Mouse (Mus musculus) heart, embryonic 10.5 days (tissue): ENCODE measurements around the gene Rragd. TPM values are rescaled to one million over a fixed set of nuclear protein-coding genes. Genes with fewer than 3 reads are reported as not detected.

Experiments
- DNase-seq: peaks from one replicate; pipeline ENCODE4 v3.0.0-alpha.2; 2017; ENCODE audit warnings: low spot score
- H3K27ac ChIP-seq: fragments of 300-500 bp; sonication (generic); 2 replicates; pipeline ENCODE4 v1.5.1; 2016; ENCODE audit warnings: mild to moderate bottlenecking
- H3K27me3 ChIP-seq: fragments of 300-500 bp; sonication (generic); 2 replicates; pipeline ENCODE4 v1.6.1; 2016; ENCODE audit warnings: mild to moderate bottlenecking; ENCODE audit not compliant: poor library complexity, insufficient read depth, severe bottlenecking
- H3K36me3 ChIP-seq: fragments of 300-500 bp; sonication (generic); 2 replicates; pipeline ENCODE4 v1.6.1; 2016; ENCODE audit warnings: mild to moderate bottlenecking, moderate library complexity
- H3K4me1 ChIP-seq: fragments of 300-500 bp; sonication (generic); 2 replicates; pipeline ENCODE4 v1.6.1; 2016; ENCODE audit warnings: mild to moderate bottlenecking
- H3K4me3 ChIP-seq: fragments of 300-500 bp; sonication (generic); 2 replicates; pipeline ENCODE4 v1.5.1; 2016; ENCODE audit warnings: mild to moderate bottlenecking, moderate library complexity
- H3K9me3 ChIP-seq: fragments of 300-500 bp; sonication (generic); 2 replicates; pipeline ENCODE4 v1.6.1; 2016; ENCODE audit warnings: mild to moderate bottlenecking, moderate library complexity
- WGBS: fragments of 180-500 bp; shearing (Covaris S2); methylation state at CpG from one replicate; pipeline ENCODE4 v1.1.7; 2016; 5-methylcytosine and 5-hydroxymethylcytosine counted together
- polyA plus RNA-seq: library from polyadenylated mRNA; unstranded; fragments of >200 nt; fragmentation: Nextera tagmentation; extraction: Ambion mirVana; gene quantifications from 2 replicates; pipeline ENCODE4 v1.2.1, GENCODE M21; 2016

Gene Rragd
- 39.2 and 56.0 TPM in 2 replicates for polyA plus RNA-seq

GRCm38 (mm10) chr4:32982716-32983175, at the start of gene Rragd:
TSS of gene Rragd (plus strand) at chr4:32983037.
- Histone ChIP-seq H3K36me3 (no peaks in the 10 kb centered on the region), H3K4me1 (peaks cover 50% of the 10 kb centered on the region), H3K27me3 (no peaks in the 10 kb centered on the region), H3K4me3 (peak within 1 kb of the TSS; percentile 97), H3K27ac (peak within 1 kb of the TSS; percentile 99), H3K9me3 (no peaks in the 10 kb centered on the region)
- WGBS = under 1% methylated on average over 18 of the region's 18 CpGs
- peak; percentile 90 for DNase-seq

GRCm38 (mm10) chr4:32936762-32937341, 46.0 kb upstream of the Rragd start:
- Histone ChIP-seq H3K4me3 (peak overlapping the region; percentile 32), H3K4me1 (peaks cover 22% of the 10 kb centered on the region), H3K9me3 (no peaks in the 10 kb centered on the region), H3K27ac (peak overlapping the region; percentile 75), H3K36me3 (no peaks in the 10 kb centered on the region), H3K27me3 (no peaks in the 10 kb centered on the region)
- no peak for DNase-seq
- 11% methylated on average over 9 of the region's 9 CpGs for WGBS

- no peaks in the 10 kb centered on the region for H3K27me3 ChIP-seq
- H3K4me3 ChIP-seq = no peak overlapping the region
- 46% methylated on average over 4 of the region's 4 CpGs for WGBS
- no peak overlapping the region for H3K27ac ChIP-seq
- H3K36me3 ChIP-seq = no peaks in the 10 kb centered on the region
- no peak for DNase-seq
- H3K4me1 ChIP-seq = peaks cover 17% of the 10 kb centered on the region
- no peaks in the 10 kb centered on the region for H3K9me3 ChIP-seq
These were observed 43.3 kb upstream of the Rragd start for GRCm38 (mm10) chr4:32939521-32939920.

- no peak overlapping the region for H3K4me3 ChIP-seq
- 76% methylated on average over 5 of the region's 5 CpGs for WGBS
- H3K36me3 ChIP-seq = no peaks in the 10 kb centered on the region
- H3K27me3 ChIP-seq = no peaks in the 10 kb centered on the region
- no peaks in the 10 kb centered on the region for H3K9me3 ChIP-seq
- H3K27ac ChIP-seq = no peak overlapping the region
- DNase-seq = no peak
- peaks cover 17% of the 10 kb centered on the region for H3K4me1 ChIP-seq
These were observed 42.9 kb upstream of the Rragd start for GRCm38 (mm10) chr4:32939964-32940363.

GRCm38 (mm10) chr4:32940984-32941383, 41.9 kb upstream of the Rragd start:
- Histone ChIP-seq H3K4me3 (no peak overlapping the region), H3K36me3 (no peaks in the 10 kb centered on the region), H3K4me1 (peaks cover 17% of the 10 kb centered on the region), H3K9me3 (no peaks in the 10 kb centered on the region), H3K27me3 (no peaks in the 10 kb centered on the region), H3K27ac (no peak overlapping the region)
- DNase-seq = no peak
- WGBS = 68% methylated on average over 4 of the region's 4 CpGs

- DNase-seq = peak; percentile 79
- peak overlapping the region; percentile 69 for H3K27ac ChIP-seq
- 26% methylated on average over 4 of the region's 4 CpGs for WGBS
These were observed 35.2 kb upstream of the Rragd start for GRCm38 (mm10) chr4:32947631-32948030.

GRCm38 (mm10) chr4:32948696-32949095, 34.1 kb upstream of the Rragd start:
- Histone ChIP-seq H3K4me3 (no peak overlapping the region), H3K27ac (no peak overlapping the region), H3K4me1 (peaks cover 26% of the 10 kb centered on the region), H3K36me3 (no peaks in the 10 kb centered on the region), H3K27me3 (peaks cover 7% of the 10 kb centered on the region; the same call in 1 of the 2 replicates), H3K9me3 (no peaks in the 10 kb centered on the region)
- no peak for DNase-seq
- 46% methylated on average over 10 of the region's 10 CpGs for WGBS

More at GRCm38 (mm10) chr4:32947631-32948030, 35.2 kb upstream of the Rragd start:
- Histone ChIP-seq H3K4me3 (peak overlapping the region; percentile 35; the same call in 1 of the 2 replicates), H3K4me1 (peaks cover 26% of the 10 kb centered on the region), H3K9me3 (no peaks in the 10 kb centered on the region), H3K27me3 (peaks cover 7% of the 10 kb centered on the region; the same call in 1 of the 2 replicates), H3K36me3 (no peaks in the 10 kb centered on the region)

- Histone ChIP-seq H3K36me3 (no peaks in the 10 kb centered on the region), H3K27ac (peak within 1 kb of the TSS; percentile 88), H3K4me3 (peak within 1 kb of the TSS; percentile 86), H3K4me1 (peaks cover 26% of the 10 kb centered on the region), H3K27me3 (peaks cover 7% of the 10 kb centered on the region; the same call in 1 of the 2 replicates), H3K9me3 (no peaks in the 10 kb centered on the region)
- DNase-seq = peak; percentile 94
- under 1% methylated on average over 66 of the region's 66 CpGs for WGBS
These were observed 32.3 kb upstream of the Rragd start, which contains the start of gene Ankrd6 for GRCm38 (mm10) chr4:32950356-32951034. TSS of gene Ankrd6 (minus strand) at chr4:32950841.

GRCm38 (mm10) chr4:32951035-32951940, 31.5 kb upstream of the Rragd start:
- no peak for DNase-seq
- H3K27ac ChIP-seq = peak overlapping the region; percentile 88
- no peaks in the 10 kb centered on the region for H3K36me3 ChIP-seq
- peaks cover 26% of the 10 kb centered on the region for H3K4me1 ChIP-seq
- H3K27me3 ChIP-seq = peaks cover 7% of the 10 kb centered on the region; the same call in 1 of the 2 replicates
- no peaks in the 10 kb centered on the region for H3K9me3 ChIP-seq
- WGBS = 4% methylated on average over 34 of the region's 34 CpGs
- peak overlapping the region; percentile 86 for H3K4me3 ChIP-seq

- Histone ChIP-seq H3K9me3 (no peaks in the 10 kb centered on the region), H3K4me3 (peak overlapping the region; percentile 86; the same call in 1 of the 2 replicates), H3K27ac (no peak overlapping the region), H3K36me3 (no peaks in the 10 kb centered on the region), H3K4me1 (peaks cover 20% of the 10 kb centered on the region), H3K27me3 (peaks cover 7% of the 10 kb centered on the region; the same call in 1 of the 2 replicates)
- 6% methylated on average over 7 of the region's 7 CpGs for WGBS
- DNase-seq = no peak
These were observed 30.2 kb upstream of the Rragd start for GRCm38 (mm10) chr4:32952681-32953080.

GRCm38 (mm10) chr4:32956423-32956822, 26.4 kb upstream of the Rragd start:
- no peak overlapping the region for H3K27ac ChIP-seq
- WGBS = 59% methylated on average over 2 of the region's 2 CpGs
- DNase-seq = no peak
- peaks cover 2% of the 10 kb centered on the region; the same call in 1 of the 2 replicates for H3K4me1 ChIP-seq
- H3K4me3 ChIP-seq = no peak overlapping the region
- no peaks in the 10 kb centered on the region for H3K9me3 ChIP-seq
- no peaks in the 10 kb centered on the region for H3K36me3 ChIP-seq
- H3K27me3 ChIP-seq = peaks cover 3% of the 10 kb centered on the region; the same call in 1 of the 2 replicates

GRCm38 (mm10) chr4:32961394-32961793, 21.4 kb upstream of the Rragd start:
- 75% methylated on average over 3 of the region's 3 CpGs for WGBS
- Histone ChIP-seq H3K4me1 (no peaks in the 10 kb centered on the region), H3K9me3 (peaks cover 2% of the 10 kb centered on the region; the same call in 1 of the 2 replicates), H3K4me3 (no peak overlapping the region), H3K27ac (no peak overlapping the region), H3K27me3 (no peaks in the 10 kb centered on the region), H3K36me3 (no peaks in the 10 kb centered on the region)
- no peak for DNase-seq
